ENCODE assay signal across 8 mouse cellular contexts in genomic region chr2:80447291-80447791, GRCm38 (mm10). TPM values are rescaled to one million over a fixed set of nuclear protein-coding genes. Genes with fewer than 3 reads are reported as not detected.
DNase-seq lines count a peak whose midpoint lies in the region; ATAC-seq lines count a peak whose summit lies in the region.

Gene Frzb, minus strand, starts transcription at chr2:80447625.

- no peaks in the 10 kb centered on the region for H3K36me3 ChIP-seq in heart, embryonic 10.5 days
- H3K36me3 ChIP-seq in liver, embryonic 12.5 days: no peaks in the 10 kb centered on the region

- H3K4me3 ChIP-seq in heart, embryonic 10.5 days: peak within 1 kb of the TSS; percentile 74
- peak within 1 kb of the TSS; percentile 53 for H3K4me3 ChIP-seq in liver, embryonic 12.5 days

- no peak within 1 kb of the TSS for H3K9ac ChIP-seq in liver, embryonic 12.5 days

- peak within 1 kb of the TSS; percentile 73 for H3K4me2 ChIP-seq in liver, embryonic 12.5 days

- WGBS in heart, embryonic 10.5 days: under 1% methylated on average over 33 of the region's 33 CpGs
- WGBS in liver, embryonic 12.5 days (ENCODE audit: insufficient replicate concordance): under 1% methylated on average over 32 of the region's 33 CpGs

- H3K9me3 ChIP-seq in heart, embryonic 10.5 days: 0 out of 2 replicates have a peak, but pooled peaks cover 3% of the 10 kb centered on the region
- H3K9me3 ChIP-seq in liver, embryonic 12.5 days (replicated peaks): peaks cover 5% of the 10 kb centered on the region; the same call in 1 of the 2 replicates

- H3K4me1 ChIP-seq in heart, embryonic 10.5 days: peaks cover 11% of the 10 kb centered on the region
- peaks cover 12% of the 10 kb centered on the region; the same call in 1 of the 2 replicates for H3K4me1 ChIP-seq in liver, embryonic 12.5 days

- peak; percentile 24 for DNase-seq in right cerebral cortex, adult 18-20 months
- DNase-seq in right cerebral cortex, postnatal 36 days (ENCODE audit: low spot score in 2 of 2): no peak
- DNase-seq in embryo, embryonic 11.5 days (ENCODE audit: low read depth, low spot score): peak; percentile 46
- DNase-seq in heart, embryonic 10.5 days (ENCODE audit: low spot score): peak; percentile 80
- DNase-seq in kidney, adult 9 months: peak; percentile 64
- peak; percentile 82 for DNase-seq in neural tube, embryonic 10.5 days (ENCODE audit: extremely low spot score, low spot score)
- DNase-seq in urinary bladder, postnatal 36 days (ENCODE audit: low spot score in 2 of 2): peak; percentile 23 to 25

- ATAC-seq in liver, embryonic 12.5 days: no peak

- peak within 1 kb of the TSS; percentile 82 for H3K27ac ChIP-seq in heart, embryonic 10.5 days
- H3K27ac ChIP-seq in liver, embryonic 12.5 days: no peak within 1 kb of the TSS

- peaks cover 23% of the 10 kb centered on the region for H3K27me3 ChIP-seq in heart, embryonic 10.5 days (ENCODE audit: insufficient read depth, poor library complexity, severe bottlenecking)
- peaks cover 57% of the 10 kb centered on the region for H3K27me3 ChIP-seq in liver, embryonic 12.5 days (replicated peaks)

RNA-seq across cellular contexts. Expression of gene Frzb, which starts in this region (rescaled TPM):
- 8.1 and 8.9 TPM in 2 replicates for polyA plus RNA-seq in heart, embryonic 10.5 days (2016; fragmentation: Nextera tagmentation; extraction: Ambion mirVana)
- 1.5 and 1.6 TPM in 2 replicates for polyA plus RNA-seq in liver, embryonic 12.5 days (2016; fragmentation: Nextera tagmentation; extraction: Ambion mirVana)

Comparison
In these comparisons a context has a peak if more than half of its experiments do, and no peak if none do; other contexts are left out.
1. DNase-seq: peak in right cerebral cortex, adult 18-20 months (single experiment), embryo, embryonic 11.5 days (single experiment), heart, embryonic 10.5 days (single experiment), kidney, adult 9 months (single experiment), neural tube, embryonic 10.5 days (single experiment) and urinary bladder, postnatal 36 days (2 of 2); none in right cerebral cortex, postnatal 36 days (0 of 2).